22 mouse cellular contexts compared by ENCODE assay signal in the genomic region with DNA sequence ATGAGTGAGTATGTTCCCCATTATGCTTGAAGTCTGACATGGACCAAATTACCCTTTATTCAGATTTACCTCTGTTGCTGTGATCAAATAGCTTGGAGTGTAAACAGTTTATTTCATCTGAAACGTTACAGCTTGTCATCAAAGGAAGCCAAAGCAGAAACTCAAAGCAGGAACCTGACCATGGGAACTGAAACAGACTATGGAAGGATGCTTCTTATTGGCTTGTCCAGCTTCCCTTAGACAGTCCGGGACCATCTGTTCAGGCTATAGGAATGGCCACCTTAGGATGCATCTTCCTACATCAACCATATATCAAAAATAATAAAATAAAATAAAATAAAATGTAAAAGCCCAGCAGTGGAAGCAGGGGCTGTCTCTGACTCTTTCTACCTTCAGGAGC.
DNase-seq lines count a peak whose midpoint lies in the region; ATAC-seq lines count a peak whose summit lies in the region.
"Had no signal": no experiment of that assay in that cellular context is flagged by ENCODE, and none has a peak within 500 bp of the region (broad histone marks: within the 10 kb centered on the region; RNA-seq: fewer than 3 reads in every experiment).

No protein-coding gene starts in this region.

- H3K4me1 ChIP-seq in hindbrain, embryonic 12.5 days, result no peaks in the 10 kb centered on the region
- no peaks in the 10 kb centered on the region for H3K4me1 ChIP-seq in intestine, embryonic 15.5 days (replicated peaks)
- H3K4me1 ChIP-seq: embryonic facial prominence, embryonic 10.5 days; embryonic facial prominence, embryonic 12.5 days; forebrain, embryonic 10.5 days; forebrain, embryonic 12.5 days had no signal

- H3K27me3 ChIP-seq in hindbrain, embryonic 12.5 days, result no peaks in the 10 kb centered on the region
- H3K27me3 ChIP-seq in intestine, embryonic 15.5 days (replicated peaks), result no peaks in the 10 kb centered on the region
- H3K27me3 ChIP-seq: embryonic facial prominence, embryonic 12.5 days; forebrain, embryonic 12.5 days; Patski had no signal

- peak; percentile 49 for ATAC-seq in granulocyte monocyte progenitor cell, adult 5-6 weeks (replicated peaks; ENCODE audit: poor library complexity, severe bottlenecking)
- peak; percentile 52; the same call in 1 of the 2 replicates for ATAC-seq in megakaryocyte, adult 5-6 weeks (ENCODE audit: poor library complexity, severe bottlenecking)
- no peak for ATAC-seq in hindbrain, embryonic 12.5 days (ENCODE audit: low FRiP score)
- no peak for ATAC-seq in intestine, embryonic 15.5 days
- ATAC-seq: activated CD4-positive, CD25-positive, alpha-beta regulatory T cell, adult 4 months; forebrain, embryonic 14.5 days; forebrain, embryonic 16.5 days; Patski had no signal

- no peak overlapping the region for H3K4me3 ChIP-seq in hindbrain, embryonic 12.5 days
- H3K4me3 ChIP-seq in intestine, embryonic 15.5 days (replicated peaks), result no peak overlapping the region
- H3K4me3 ChIP-seq: embryonic facial prominence, embryonic 10.5 days; embryonic facial prominence, embryonic 12.5 days; erythroblast, embryonic 14.5 days; forebrain, embryonic 10.5 days; forebrain, embryonic 12.5 days had no signal

- no peak overlapping the region for H3K9ac ChIP-seq in hindbrain, embryonic 12.5 days
- no peak overlapping the region for H3K9ac ChIP-seq in intestine, embryonic 15.5 days
- H3K9ac ChIP-seq: embryonic facial prominence, embryonic 12.5 days; forebrain, embryonic 12.5 days had no signal

- H3K4me2 ChIP-seq in hindbrain, embryonic 12.5 days (replicated peaks), result no peak overlapping the region
- H3K4me2 ChIP-seq in intestine, embryonic 15.5 days (replicated peaks), result no peak overlapping the region
- H3K4me2 ChIP-seq: embryonic facial prominence, embryonic 12.5 days; forebrain, embryonic 12.5 days had no signal

- DNase-seq in lung, postnatal 14 days, result no peak
- DNase-seq: adrenal gland, adult 8-10 months; adrenal gland, postnatal 14 days; adrenal gland, postnatal 36 days; cerebellum, adult 11-12 months; cerebellum, adult 2 months; cerebellum, adult 9-10 months; cerebellum, postnatal 10 days; cerebellum, postnatal 25 days had no signal

- no peak overlapping the region for H3K27ac ChIP-seq in hindbrain, embryonic 12.5 days
- no peak overlapping the region for H3K27ac ChIP-seq in intestine, embryonic 15.5 days
- H3K27ac ChIP-seq: embryonic facial prominence, embryonic 10.5 days; embryonic facial prominence, embryonic 12.5 days; forebrain, embryonic 10.5 days; forebrain, embryonic 12.5 days had no signal

- H3K9me3 ChIP-seq in hindbrain, embryonic 12.5 days (replicated peaks), result no peaks in the 10 kb centered on the region
- no peaks in the 10 kb centered on the region for H3K9me3 ChIP-seq in intestine, embryonic 15.5 days
- H3K9me3 ChIP-seq: embryonic facial prominence, embryonic 10.5 days; embryonic facial prominence, embryonic 12.5 days; forebrain, embryonic 10.5 days; forebrain, embryonic 12.5 days had no signal

- WGBS in hindbrain, embryonic 12.5 days, result 86% methylated on average over 2 of the region's 2 CpGs
- 59% methylated on average over 2 of the region's 2 CpGs for WGBS in intestine, embryonic 15.5 days

- H3K36me3 ChIP-seq in hindbrain, embryonic 12.5 days, result no peaks in the 10 kb centered on the region
- no peaks in the 10 kb centered on the region for H3K36me3 ChIP-seq in intestine, embryonic 15.5 days
- H3K36me3 ChIP-seq: embryonic facial prominence, embryonic 10.5 days; embryonic facial prominence, embryonic 12.5 days; forebrain, embryonic 10.5 days; forebrain, embryonic 12.5 days had no signal

Comparison
In these comparisons a context has a peak if more than half of its experiments do, and no peak if none do; other contexts are left out.
1. ATAC-seq: peak in granulocyte monocyte progenitor cell, adult 5-6 weeks (single experiment) and megakaryocyte, adult 5-6 weeks (single experiment); none in hindbrain, embryonic 12.5 days (single experiment) and intestine, embryonic 15.5 days (single experiment).